Mouse (Mus musculus): ENCODE measurements at regions not wholly inside any gene's neighbourhood (a gene's known extent, or its start where the extent isn't known, plus 50 kb on each side); places are given as distances from the start of the nearest gene placed in this dataset.

GRCm38 (mm10) chr10:125884563-125884962 lies 81.4 kb upstream of the Lrig3 start:
- TF ChIP-seq CTCF (IDR thresholded peaks at IDR 0.05; ENCODE audit: borderline replicate concordance, insufficient read depth, low read depth, low read length) (no peak), POLR2A (IDR thresholded peaks at IDR 0.05; ENCODE audit: borderline replicate concordance, insufficient read depth, low read length) (no peak)
